Mouse (Mus musculus) granulocyte monocyte progenitor cell, adult 5-6 weeks (primary cell): ENCODE results near the gene Ndufs5. TPM values are rescaled to one million over a fixed set of nuclear protein-coding genes. Genes with fewer than 3 reads are reported as not detected.

Experiments
- ATAC-seq: replicated peaks from 2 replicates; pipeline ENCODE4 v1.8.0; 2016; ENCODE audit warnings: mild to moderate bottlenecking, moderate TSS enrichment, inconsistent platforms; ENCODE audit not compliant: poor library complexity, severe bottlenecking
- total RNA-seq, 2 experiments: library from RNA; stranded (forward) in 1 of 2; stranded (reverse) in 1 of 2; fragments of 200-712, 200-1000 nt in 1 of 2; fragments of >200 nt in 1 of 2; fragmentation: Nextera tagmentation in 1 of 2; gene quantifications; 2 replicates each; pipeline ENCODE4 v1.2.3; 2014 to 2017

Gene Ndufs5
- total RNA-seq, 2 experiments from 2014 or later, result 190 to 215 TPM

DNA sequence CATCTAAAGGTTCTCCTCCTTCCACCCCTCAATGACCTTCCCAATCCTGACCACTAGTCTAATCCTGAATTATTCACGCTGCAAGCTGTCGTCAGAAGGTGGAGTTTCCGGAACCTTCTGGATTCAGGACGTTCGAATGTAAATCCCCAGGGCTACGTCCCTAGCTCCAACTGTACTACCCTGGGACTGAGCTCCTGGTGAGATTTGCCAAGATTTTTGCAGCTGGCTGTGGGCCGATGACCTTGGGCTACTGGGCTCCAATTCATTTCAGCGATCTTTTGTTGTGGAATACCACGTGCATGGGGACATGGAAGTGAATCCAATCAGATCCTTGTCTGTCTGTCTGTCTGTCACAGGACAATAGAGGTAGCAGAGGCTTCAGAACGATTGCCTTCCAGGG is 27.7 kb downstream of the Ndufs5 start:
- ATAC-seq, result no peak

DNA sequence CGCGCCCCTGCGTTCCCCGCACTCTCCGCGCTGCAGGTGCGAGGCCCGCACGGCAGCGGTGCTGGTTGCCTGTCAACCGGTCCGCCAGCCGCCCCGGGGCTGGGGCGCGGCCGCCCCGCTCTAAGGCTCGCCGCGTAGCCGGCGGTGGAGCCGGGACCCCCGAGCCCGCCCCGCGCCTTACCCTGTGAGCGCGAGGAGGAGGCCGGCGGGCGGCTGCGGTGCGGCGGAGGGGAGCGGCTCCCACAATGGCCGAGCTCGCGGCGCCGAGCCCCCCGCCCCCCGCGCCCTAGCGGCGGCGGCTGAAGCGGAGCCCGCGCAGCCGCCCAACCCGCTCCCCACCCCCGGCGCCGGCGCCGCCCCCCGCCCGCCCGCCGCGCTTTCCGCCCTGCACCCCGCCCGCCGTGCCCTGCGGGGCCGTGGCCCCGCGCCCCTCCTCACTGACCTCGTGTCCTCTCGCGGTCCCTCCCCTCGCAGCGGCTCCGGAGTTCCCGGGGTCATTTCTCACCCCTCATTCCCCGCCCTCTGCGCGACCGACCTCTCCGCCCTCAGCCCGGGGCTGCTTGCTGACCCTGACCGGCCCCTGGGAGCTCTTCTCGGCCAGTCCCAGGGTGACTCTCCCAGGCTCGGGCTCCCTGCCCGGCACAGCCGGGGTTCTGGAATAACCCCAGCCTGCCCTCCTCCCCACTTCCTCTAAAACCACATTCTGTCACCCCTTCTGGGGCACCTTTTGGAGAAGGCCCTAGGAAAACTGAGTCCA is 30.8 kb downstream of the Ndufs5 start:
- peak; percentile 57 for ATAC-seq

DNA sequence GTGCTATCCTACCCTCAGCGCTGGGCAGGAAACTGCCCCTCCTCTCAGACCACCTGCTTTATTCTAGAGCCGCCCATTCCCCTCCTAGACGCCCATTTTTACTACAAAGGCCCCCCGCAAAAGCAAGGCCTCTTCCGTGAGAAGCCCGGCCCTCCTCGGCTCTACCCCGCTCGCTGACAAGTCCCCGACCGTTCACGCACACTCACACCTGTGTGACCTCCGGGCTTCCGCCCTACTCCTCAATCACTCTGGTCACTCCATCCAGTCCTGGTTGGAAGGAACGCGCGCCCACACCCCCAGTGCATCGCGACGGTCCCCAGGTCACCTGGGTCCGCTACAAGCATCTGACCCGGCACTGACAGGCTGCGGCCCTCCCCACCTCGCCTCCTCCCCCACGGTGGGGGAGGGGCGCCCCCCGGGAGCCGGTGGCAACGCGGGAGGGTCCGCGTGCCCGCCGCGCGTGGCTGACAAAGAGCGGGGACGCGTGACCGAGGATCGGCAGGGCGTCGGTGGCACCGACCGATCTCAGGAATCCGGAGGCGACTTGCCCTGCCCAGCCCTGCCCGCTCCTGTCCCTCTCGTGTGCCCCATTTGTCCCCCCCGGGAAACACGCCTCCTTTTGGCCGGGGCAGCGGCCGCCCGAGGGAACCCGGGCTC is 31.5 kb downstream of the Ndufs5 start:
- peak; percentile 16 for ATAC-seq

DNA sequence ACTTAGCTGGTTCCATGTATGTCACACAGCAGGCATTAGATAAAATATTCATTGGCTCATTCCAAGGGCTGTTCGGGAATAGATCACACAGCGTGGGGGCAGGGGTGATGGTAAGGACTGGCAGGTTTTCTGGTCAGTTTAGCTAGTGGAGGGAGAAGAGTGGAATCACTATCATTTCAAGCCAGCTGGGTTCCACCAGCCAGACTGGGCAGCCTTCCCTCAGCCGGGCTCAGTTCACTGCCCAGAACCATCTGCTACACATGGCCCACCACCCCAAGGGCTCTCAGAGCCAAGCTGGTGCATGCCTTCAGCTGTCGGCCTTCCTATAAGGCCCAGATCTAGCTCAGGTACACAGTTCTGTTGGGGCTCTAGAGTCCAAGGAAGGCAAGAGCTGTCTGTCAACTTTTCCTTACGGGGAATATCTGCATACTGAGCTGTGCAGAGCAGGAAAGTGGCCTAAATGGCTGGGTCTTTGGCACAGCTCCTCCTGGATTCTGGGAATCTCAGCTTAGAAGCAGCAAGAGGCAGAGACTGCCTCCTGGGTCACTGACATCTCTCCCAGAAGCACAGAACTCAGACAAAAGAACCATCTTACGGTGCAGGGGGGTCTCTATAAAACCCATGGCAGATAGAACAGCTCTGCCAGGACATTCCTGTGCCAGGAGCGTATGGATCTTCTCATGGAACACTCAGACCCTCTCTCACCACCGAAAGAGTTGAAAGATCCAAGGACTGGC is 32.3 kb downstream of the Ndufs5 start:
- no peak for ATAC-seq

DNA sequence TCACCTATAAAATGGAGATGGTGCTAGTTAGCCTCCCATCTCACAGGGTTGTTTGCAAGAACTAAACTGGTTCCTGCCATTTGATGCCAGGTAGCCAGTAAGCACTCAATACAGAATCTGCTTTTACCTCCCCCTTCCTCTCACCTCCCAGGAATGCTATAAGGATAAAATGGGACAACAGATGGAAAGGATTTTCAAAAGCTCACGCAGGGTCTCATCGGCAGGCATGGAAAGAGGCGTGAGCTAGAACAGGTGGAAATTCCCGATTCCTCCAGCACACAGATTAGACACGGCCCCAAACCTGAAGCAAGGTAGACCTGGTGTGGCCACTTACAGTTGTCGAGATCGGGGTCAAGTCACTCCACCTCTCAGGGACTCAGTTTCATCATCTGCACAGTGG is 33.0 kb downstream of the Ndufs5 start:
- ATAC-seq, result no peak

DNA sequence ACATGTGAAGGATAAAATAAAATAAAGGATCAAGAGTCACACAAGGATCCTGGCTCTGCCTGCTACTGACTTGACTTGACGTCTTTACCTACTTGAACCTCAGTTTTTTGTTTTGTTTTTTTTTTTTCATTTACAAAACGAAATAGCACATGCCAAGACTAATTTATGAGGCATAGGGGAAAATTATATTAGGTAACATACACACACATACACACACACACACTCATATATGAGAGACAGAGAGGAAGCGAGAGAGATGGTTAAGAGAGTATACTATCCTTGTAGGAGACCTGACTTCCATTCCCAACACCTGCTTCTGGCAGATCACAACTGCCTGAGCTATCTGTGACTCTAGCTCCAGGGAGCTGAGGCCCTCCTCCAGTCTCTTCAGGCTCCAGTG is 33.7 kb downstream of the Ndufs5 start, which contains the start of gene Macf1:
Gene Macf1 (minus strand): TSS at position 101 of the 400 bp plus-strand sequence.
- ATAC-seq, result no peak

DNA sequence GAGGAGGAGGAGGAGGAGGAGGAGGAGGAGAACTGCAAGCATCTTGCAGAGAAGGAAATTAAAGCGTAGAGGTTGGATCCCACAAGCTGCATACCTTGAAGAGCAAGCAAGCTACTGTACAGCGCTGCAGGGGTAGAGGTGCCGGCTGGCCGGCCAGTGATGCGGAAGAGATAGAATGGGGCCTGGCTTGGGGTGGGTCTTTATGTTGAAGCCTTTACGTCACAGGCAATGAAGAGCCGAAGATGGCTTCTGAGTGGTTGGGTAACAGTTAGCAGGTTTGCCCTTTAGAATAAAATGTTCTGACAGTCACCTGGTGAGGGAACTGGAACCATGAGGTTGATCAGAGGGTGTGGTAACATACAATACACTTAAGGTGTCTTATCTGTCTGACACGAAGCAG is 35.7 kb downstream of the Ndufs5 start:
- ATAC-seq, result no peak

DNA sequence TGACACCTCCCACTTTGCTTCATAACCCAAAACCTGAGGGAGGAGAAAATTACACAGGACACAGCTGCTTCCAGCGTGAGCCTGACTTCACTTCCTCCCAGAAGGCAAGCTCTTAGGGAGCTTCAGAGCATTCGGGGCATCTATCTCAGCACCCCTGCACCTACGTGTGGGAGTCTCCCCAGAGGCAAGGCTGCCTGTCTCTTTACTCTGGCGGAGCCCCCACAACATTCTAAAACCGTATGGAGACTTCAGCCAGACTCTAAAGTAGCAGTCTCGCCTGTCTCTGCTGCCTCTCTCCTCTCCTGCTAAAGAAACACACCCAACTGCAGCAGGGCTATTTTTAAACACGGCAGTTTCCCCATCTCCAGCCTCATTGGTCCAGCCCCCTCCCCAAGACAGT is 37.0 kb downstream of the Ndufs5 start:
- peak; percentile 66 for ATAC-seq

DNA sequence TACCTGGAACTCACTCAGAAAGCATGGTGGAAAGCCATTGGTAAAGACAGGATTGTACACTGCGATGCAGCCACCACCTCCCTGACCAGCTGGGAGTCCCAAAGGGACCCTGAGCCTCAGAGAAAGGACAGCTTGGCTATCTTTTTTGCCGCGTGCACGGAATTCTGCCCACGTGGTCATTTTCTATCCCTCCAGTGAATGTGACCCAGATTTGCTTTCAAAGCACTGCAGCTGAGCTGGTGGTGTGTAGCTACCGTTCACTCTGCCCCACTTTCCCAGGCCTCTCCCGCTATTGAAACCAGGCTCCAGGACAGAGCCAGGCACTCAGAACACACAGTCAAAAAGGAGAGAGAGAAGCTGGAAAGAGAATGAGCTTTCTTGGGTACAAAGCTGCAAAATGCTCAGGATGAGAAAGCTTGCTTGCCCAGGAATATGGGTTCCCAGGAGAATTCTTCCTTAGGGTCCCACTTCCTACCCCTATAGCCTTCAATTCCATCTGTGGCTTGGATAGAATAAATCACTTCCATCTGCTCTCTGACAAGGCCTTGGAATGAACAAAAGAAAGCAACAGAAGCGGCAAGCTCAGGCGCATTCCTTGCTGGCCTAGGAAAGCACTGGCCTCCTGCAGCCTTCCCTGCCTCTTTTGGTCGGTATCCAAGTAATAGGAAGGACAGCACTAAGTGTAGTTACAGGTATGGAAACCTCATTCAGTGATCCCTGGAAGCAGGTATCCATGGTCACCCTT is 40.8 kb downstream of the Ndufs5 start:
- ATAC-seq, result no peak

DNA sequence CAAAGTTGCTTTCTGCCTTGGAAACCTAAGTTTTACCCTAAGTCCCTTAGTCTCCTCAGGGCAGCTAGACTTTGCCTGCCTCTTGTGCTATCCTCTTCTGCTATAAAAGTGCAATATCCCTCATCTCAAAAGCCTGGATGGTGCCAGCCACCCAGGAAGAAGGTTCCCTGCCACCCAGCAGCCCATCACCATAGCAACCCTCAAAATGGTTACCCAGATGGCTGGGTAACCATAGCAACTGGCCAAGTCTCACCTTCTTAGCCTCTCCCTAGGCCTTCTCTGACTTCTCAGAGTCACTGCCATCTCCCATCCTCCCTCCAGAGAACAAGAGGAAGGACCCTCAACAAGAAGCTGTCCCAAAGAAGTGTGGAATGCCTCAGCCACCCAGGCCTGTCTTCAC is 47.4 kb downstream of the Ndufs5 start:
- ATAC-seq, result no peak

DNA sequence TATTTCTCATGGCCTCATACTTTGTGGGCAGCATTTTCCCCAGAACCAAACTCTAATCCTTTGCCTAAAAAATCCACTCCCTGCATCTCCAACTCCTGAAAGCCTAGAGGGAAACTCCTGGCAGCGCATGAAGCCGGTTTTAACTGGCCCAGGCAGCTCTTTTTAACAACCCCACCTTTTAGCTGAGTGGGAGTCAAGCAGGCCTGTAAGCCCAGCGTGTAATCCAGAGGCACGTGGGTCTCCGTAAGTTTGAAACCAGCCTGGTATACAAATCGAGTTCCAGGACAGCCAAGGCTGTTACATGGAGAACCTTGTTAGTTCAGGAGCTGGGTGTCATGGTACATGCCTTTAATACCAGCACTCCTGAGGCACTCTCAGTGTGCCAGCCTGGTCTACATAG is 48.3 kb downstream of the Ndufs5 start:
- no peak for ATAC-seq

DNA sequence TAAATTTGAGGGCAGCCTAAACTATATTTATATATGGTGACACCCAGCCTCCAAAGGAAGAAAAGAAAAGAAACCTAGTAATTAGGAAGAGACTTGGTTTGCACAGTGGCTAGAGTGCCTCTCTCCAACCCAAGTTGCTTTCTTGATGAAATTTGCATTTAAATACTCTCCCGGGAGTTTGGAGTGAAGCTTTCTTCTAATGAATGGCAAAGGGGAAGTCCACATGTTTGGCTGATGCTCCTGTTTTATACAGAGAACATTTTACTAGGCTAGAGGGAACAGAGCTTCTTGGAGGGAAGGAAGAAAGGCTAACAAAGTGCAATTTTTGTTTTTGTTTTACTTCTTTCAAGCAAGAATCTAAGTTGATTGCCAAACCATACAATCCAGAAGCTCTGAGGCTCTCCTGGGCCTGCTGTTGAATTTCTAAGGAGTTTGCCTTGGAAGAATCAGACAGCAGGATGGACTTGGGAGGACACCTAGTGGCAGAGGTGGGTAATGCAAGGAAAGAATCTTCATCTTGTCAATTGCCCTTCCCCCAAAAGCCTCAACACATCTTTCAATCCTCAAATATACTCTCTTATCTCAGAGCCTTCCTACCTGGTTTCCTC is 50.6 kb downstream of the Ndufs5 start:
- peak; percentile 32 for ATAC-seq

DNA sequence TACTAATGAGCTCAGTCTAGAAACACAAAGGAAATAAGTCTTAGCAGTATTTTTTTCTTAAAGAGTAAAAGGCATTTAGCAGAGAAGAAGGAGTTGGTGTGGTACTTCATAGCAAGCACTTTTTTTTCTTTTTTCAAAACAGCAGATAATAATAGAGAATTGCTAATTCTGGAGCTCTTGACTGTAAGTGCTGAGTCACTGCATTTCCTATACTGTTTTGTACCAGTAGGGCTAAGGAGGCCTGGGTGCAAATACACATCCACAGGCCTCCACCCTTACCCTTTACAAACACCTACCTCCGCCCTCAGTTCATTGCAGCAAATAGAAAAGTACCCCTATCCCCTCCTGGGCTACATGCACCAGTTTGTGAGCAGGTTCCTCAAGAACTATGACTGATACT is 51.5 kb downstream of the Ndufs5 start:
- ATAC-seq, result no peak

DNA sequence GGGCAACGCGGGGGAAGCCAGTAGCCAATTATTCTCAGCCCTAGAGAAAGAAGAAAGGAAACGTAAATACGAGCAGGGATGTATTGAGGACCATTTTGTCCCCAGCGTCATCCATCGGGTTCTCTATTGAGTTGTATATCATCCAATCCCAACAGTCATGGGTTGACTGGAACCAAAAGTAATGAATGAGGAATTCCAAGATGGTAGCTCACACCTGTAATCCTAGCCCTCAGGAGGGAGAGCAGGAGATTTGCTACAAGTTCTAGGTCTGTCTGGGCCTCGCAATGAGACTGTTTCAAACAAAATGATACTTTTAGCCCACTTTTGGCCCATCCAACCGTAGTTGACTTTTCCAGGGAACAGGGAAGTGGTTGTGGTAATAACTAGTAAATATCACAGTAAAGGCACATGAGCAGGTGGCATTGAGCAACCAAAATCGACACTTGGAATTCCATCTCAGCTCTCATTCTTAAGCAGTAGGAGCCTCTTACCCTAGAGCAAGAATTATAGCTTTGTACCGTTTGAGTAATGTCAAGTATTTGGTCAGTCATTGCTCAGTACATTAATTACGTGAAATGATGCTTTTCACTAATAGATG is 52.2 kb downstream of the Ndufs5 start:
- no peak for ATAC-seq

DNA sequence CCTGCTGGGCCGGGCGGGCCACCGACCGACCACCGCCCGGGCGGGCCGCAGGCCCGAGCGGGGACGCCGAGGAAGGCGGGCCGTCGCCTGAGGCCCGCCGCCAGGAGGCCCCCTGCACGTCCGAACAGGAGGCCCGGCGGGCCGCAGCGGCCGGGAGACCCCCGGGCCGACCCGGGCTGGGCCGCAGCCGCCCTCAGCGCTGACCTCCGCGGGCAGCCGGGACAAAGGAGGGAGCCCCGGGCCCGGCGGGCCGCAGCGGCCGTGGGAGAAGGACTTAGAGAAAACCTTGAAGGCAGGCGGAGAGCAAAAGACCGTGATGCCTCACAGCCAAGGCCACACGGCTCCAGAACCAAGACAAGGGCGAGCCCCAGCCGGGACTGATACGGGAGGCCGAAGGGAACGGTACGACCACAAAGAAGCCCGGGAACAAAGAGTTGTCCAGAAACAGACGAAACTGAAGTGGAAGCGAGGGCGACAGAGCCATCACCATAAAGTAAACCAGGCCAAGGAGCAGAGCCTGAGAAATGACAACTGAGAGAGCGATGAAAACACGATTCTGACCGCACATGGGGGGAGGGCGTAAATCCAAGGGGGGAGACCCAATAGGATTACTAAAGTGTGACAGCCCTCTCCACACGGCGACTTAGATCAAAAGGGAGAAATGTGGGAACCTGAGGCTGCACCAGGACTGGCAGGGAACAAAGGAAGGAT is 52.9 kb downstream of the Ndufs5 start:
- no peak for ATAC-seq

DNA sequence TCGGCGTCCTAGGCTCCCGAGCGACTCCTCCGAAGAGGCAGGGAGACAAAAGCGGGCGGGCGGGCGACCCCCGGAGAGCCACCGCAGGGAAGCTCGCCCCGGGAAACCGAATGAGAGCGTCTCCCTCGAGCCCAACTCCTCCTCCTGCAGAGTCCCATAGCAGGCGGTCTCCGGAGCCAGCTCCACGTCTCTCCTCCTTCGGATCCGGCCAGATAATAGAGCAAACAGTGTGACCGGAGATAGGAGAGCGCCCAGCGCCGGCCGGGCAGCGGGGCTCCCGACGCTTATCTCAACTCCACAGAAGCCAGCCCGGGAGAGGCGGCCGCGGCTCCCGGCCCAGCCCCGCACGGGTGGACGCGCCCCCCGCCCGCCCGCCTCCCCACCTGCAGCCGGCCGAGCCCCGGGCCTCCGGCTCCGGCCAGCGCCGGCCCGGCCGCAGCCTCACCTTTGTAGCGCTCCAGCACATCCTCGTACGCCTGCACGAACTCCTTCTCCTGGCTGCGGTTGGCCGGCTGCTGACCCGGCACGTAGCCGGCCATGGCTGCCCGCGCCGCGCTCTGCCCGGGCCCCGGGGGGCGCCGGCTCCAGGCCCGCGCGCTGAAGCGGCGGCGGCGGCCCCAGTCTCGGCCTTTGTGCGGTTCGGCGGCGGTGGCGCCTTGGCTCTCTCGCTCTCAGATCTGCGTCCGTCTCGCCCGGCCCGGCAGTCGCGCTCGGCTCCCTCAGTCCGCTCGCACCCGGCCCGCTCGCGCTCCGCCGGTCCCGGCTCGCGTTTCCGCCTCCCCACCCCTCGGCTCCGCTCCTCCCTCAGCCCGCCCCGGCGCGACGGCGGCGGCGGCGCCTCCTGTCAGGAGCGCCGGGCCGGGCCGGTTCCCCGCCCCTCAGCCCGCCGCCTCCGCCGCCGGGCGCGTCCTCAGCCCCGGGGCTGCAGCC is 53.7 kb downstream of the Ndufs5 start:
- peak; percentile 60 for ATAC-seq

DNA sequence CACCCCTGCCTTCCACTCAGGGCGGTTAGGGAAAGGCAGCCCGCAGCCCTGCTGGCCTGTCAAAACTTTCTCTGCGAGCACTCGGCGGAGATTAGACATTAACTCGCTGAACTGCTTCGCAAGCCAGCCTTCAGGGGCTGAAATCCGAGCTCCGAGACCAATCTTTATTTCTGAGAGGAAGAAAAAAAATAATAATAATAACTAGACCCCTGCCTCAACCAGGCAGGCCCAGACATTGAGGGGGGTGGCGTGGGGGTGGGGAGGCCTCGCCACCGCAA is 54.4 kb downstream of the Ndufs5 start:
- ATAC-seq, result no peak

DNA sequence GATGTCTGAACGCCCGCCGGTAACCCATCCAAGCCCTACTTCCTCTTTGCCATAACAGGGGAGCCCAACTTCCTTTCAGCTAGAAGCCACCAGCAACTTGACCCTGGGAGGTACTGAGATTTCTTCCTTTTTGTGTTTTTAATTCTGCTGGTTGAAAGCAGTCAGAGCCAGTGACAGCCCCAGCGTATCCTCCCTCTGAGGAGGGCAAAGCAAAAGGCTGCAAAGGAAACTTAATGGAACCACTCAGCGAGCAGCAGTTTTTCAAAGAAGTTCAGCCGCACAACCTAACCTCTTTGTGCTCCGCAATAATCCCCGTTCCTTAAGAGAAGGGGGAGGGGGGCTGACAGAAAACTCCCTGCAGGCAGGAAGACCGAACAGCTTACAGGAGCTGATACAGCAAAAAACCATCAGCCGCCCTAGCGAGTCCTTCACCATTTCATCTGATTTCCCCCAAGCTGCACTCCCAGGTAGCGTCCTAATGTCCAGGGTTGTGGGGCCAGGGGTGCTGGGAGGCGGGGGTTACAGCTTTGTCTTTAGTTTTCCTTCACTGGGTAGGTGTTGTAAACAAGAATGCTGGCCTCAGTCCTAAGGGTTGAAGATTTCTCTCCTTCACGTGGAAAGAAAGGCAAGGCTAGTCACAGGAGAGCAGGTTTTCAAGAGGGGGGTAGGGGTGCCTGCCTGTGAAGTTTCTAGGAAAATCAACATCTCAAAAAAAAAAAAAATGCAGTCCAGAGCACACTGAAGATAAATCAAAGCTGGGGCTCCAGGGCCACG is 54.9 kb downstream of the Ndufs5 start:
- peak; percentile 65 for ATAC-seq
